In the genomic region with DNA sequence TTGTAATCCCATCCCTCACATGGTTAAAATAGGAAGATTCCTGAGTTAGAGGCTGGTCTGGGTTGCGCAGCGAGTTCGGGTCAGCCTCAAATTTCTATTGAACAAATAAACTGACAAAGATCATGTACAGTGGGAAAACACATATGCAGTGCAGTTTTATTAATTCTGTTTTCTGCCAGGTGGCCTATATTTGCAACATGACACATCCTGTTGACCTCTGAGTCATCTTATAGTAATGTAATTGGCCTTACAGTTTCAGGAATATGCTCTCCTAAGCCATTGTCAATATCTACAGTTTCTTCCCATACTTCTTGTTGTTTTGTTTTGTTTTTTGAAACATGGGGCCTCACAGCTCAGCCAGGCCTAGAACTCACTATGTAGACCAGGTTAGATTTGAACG, we compare ENCODE assay signal across 15 mouse cellular contexts. TPM values are rescaled to one million over a fixed set of nuclear protein-coding genes. Genes with fewer than 3 reads are reported as not detected.
A peak's percentile ranks its signal among the peaks of the same experiment; 100 is the strongest.
DNase-seq lines count a peak whose midpoint lies in the region; ATAC-seq and TF ChIP-seq lines count a peak whose summit lies in the region.
"Had no signal": no experiment of that assay in that cellular context is flagged by ENCODE, and none has a peak within 500 bp of the region (broad histone marks: within the 10 kb centered on the region; RNA-seq: fewer than 3 reads in every experiment).

No protein-coding gene starts in this region.

- peaks cover 4% of the 10 kb centered on the region for H3K4me1 ChIP-seq in heart, adult 2 months (ENCODE audit: control insufficient read depth, insufficient read depth, low read length)
- peaks cover 3% of the 10 kb centered on the region; the same call in 1 of the 2 replicates for H3K4me1 ChIP-seq in liver, adult 2 months (ENCODE audit: control insufficient read depth, insufficient read depth, low read length)
- peaks cover 6 to 32% of the 10 kb centered on the region in 2 experiments; a peak in 3 of 4 replicates for H3K4me1 ChIP-seq in CH12.LX (ENCODE audit: control insufficient read depth in 1 of 2, insufficient read depth in 2 of 2)
- H3K4me1 ChIP-seq in liver, embryonic 15.5 days (replicated peaks), result peaks cover 63% of the 10 kb centered on the region
- H3K4me1 ChIP-seq in thymus, adult 2 months (replicated peaks; ENCODE audit: control insufficient read depth, insufficient read depth, low read length), result peaks cover 10% of the 10 kb centered on the region

- no peak for TF ChIP-seq RAD21 in CH12.LX (IDR thresholded peaks at IDR 0.05; ENCODE audit: low read depth, low read length)

- H3K9ac ChIP-seq in heart, adult 2 months (ENCODE audit: low read depth, low read length), result no peak overlapping the region
- H3K9ac ChIP-seq in liver, adult 2 months (ENCODE audit: low read depth, low read length), result no peak overlapping the region
- no peak overlapping the region for H3K9ac ChIP-seq in CH12.LX (ENCODE audit: insufficient read depth, low read depth)
- H3K9ac ChIP-seq in liver, embryonic 15.5 days, result no peak overlapping the region
- H3K9ac ChIP-seq: embryonic facial prominence, embryonic 13.5 days; forebrain, embryonic 15.5 days had no signal

- dilution Hi-C loops in CH12.LX (cut with MboI; ENCODE audit: extremely low pct_ligation_motif_present, extremely low pct_unique_long_range_greater_than_20kb, low sequenced_read_pairs), result no loop called here

- DNase-seq in heart, adult 2 months, result no peak
- DNase-seq in heart, postnatal 4 days, result no peak
- DNase-seq in liver, adult 2 months (ENCODE audit: extremely low read depth, low read depth, low spot score), result no peak
- DNase-seq in liver (no peak), CH12.LX (ENCODE audit: extremely low read depth) (no peak)
- no peak for DNase-seq in thymus, adult 2 months
- no peak for DNase-seq in cerebellum, postnatal 36 days
- DNase-seq: cerebellum, postnatal 25 days; kidney, postnatal 10 days; left cerebral cortex, postnatal 4 days; lung, postnatal 4 days; thymus, postnatal 25 days had no signal

- H3K36me3 ChIP-seq in heart, adult 2 months (ENCODE audit: control insufficient read depth, insufficient read depth, low read length), result peaks cover 29% of the 10 kb centered on the region
- H3K36me3 ChIP-seq in liver, adult 2 months (ENCODE audit: control insufficient read depth, insufficient read depth, low read length), result peaks cover 8% of the 10 kb centered on the region
- H3K36me3 ChIP-seq in CH12.LX (replicated peaks in 1 of 2; ENCODE audit: control insufficient read depth in 1 of 2, insufficient read depth in 1 of 2, low read length in 1 of 2), result peaks cover 17 to 37% of the 10 kb centered on the region in 2 experiments
- peaks cover 22% of the 10 kb centered on the region for H3K36me3 ChIP-seq in liver, embryonic 15.5 days (replicated peaks)
- no peaks in the 10 kb centered on the region for H3K36me3 ChIP-seq in thymus, adult 2 months (ENCODE audit: control insufficient read depth, insufficient read depth, low read length)

- TF ChIP-seq EP300 in heart, adult 2 months (IDR thresholded peaks at IDR 0.05; ENCODE audit: insufficient read depth, low read depth, low read length), result no peak
- no peak for TF ChIP-seq EP300 in CH12.LX (IDR thresholded peaks at IDR 0.05; ENCODE audit: low read length)

- H3K4me3 ChIP-seq in heart, adult 2 months, result peak overlapping the region; percentile 20; the same call in 1 of the 2 replicates
- H3K4me3 ChIP-seq in liver, adult 2 months (ENCODE audit: insufficient read depth, low read depth, low read length), result peak overlapping the region; percentile 35
- no peak overlapping the region for H3K4me3 ChIP-seq in CH12.LX (replicated peaks in 1 of 3; ENCODE audit: low read depth in 2 of 3, low read length in 2 of 3, poor library complexity in 1 of 3)
- H3K4me3 ChIP-seq in liver, embryonic 15.5 days (replicated peaks), result peak overlapping the region; percentile 14; the same call in 1 of the 2 replicates
- H3K4me3 ChIP-seq in thymus, adult 2 months (ENCODE audit: control insufficient read depth, insufficient read depth, low read length), result no peak overlapping the region
- H3K4me3 ChIP-seq: embryonic facial prominence, embryonic 13.5 days; forebrain, embryonic 15.5 days had no signal

- H3K9me3 ChIP-seq in CH12.LX (replicated peaks; ENCODE audit: low read length), result peaks cover 10% of the 10 kb centered on the region
- no peaks in the 10 kb centered on the region for H3K9me3 ChIP-seq in liver, embryonic 15.5 days (replicated peaks)
- H3K9me3 ChIP-seq: embryonic facial prominence, embryonic 13.5 days; forebrain, embryonic 15.5 days had no signal

- peaks cover 5% of the 10 kb centered on the region for H3K79me2 ChIP-seq in heart, adult 2 months (replicated peaks; ENCODE audit: control insufficient read depth, insufficient read depth, low read length)
- no peaks in the 10 kb centered on the region for H3K79me2 ChIP-seq in liver, adult 2 months (ENCODE audit: control insufficient read depth, insufficient read depth, low read length)
- H3K79me2 ChIP-seq in CH12.LX (replicated peaks; ENCODE audit: control insufficient read depth, extremely low read depth, insufficient read depth, poor library complexity, severe bottlenecking), result peaks cover 27% of the 10 kb centered on the region

- in situ Hi-C loops in CH12.LX (cut with MboI; ENCODE audit: low pct_ligation_motif_present, low pct_unique_long_range_greater_than_20kb, low sequenced_read_pairs), result no loop called here

- WGBS in heart, adult 2 months, result 68% methylated on average over 4 of the region's 4 CpGs
- WGBS in liver, adult 2 months, result 82% methylated on average over 4 of the region's 4 CpGs
- 78% methylated on average over 4 of the region's 4 CpGs for WGBS in liver, embryonic 15.5 days (ENCODE audit: insufficient replicate concordance)
- WGBS in thymus, adult 2 months, result 96% methylated on average over 4 of the region's 4 CpGs

- no peak for TF ChIP-seq POLR2A in heart, adult 2 months (IDR thresholded peaks at IDR 0.05; ENCODE audit: insufficient read depth, low read depth, low read length)
- no peak for TF ChIP-seq POLR2A in liver, adult 2 months (IDR thresholded peaks at IDR 0.05; ENCODE audit: extremely low read depth, insufficient read depth, low read length)
- TF ChIP-seq POLR2A in CH12.LX (IDR thresholded peaks at IDR 0.05; ENCODE audit: low read depth, low read length), result no peak
- TF ChIP-seq POLR2A in thymus, adult 2 months (IDR thresholded peaks at IDR 0.05; ENCODE audit: control insufficient read depth, extremely low read depth, insufficient read depth, low read length, poor library complexity), result no peak

- H3K4me2 ChIP-seq in CH12.LX (ENCODE audit: insufficient read depth, low read depth, poor library complexity, severe bottlenecking), result peak overlapping the region; percentile 16
- H3K4me2 ChIP-seq in liver, embryonic 15.5 days, result peak overlapping the region; percentile 90; the same call in 1 of the 2 replicates
- H3K4me2 ChIP-seq: forebrain, embryonic 15.5 days had no signal

- no peak for ATAC-seq in liver, embryonic 15.5 days (ENCODE audit: insufficient read depth)
- ATAC-seq: forebrain, embryonic 15.5 days had no signal

- TF ChIP-seq CTCF in heart, adult 2 months (IDR thresholded peaks at IDR 0.05), result no peak
- TF ChIP-seq CTCF in liver, adult 2 months (IDR thresholded peaks at IDR 0.05; ENCODE audit: low read depth, low read length), result no peak
- TF ChIP-seq CTCF in CH12.LX (conservative IDR thresholded peaks at IDR 0.05 in 1 of 2, IDR thresholded peaks at IDR 0.05 in 1 of 2; ENCODE audit: low read depth in 2 of 2, low read length in 2 of 2), result no peak
- no peak for TF ChIP-seq CTCF in thymus, adult 2 months (IDR thresholded peaks at IDR 0.05; ENCODE audit: borderline replicate concordance, control insufficient read depth, extremely low read depth, insufficient read depth, low read length, poor library complexity)

- H3K27me3 ChIP-seq in heart, adult 2 months (ENCODE audit: control insufficient read depth, insufficient read depth, low read length), result no peaks in the 10 kb centered on the region
- H3K27me3 ChIP-seq in liver, adult 2 months (ENCODE audit: control insufficient read depth, insufficient read depth, low read length), result no peaks in the 10 kb centered on the region
- no peaks in the 10 kb centered on the region for H3K27me3 ChIP-seq in CH12.LX (replicated peaks)
- peaks cover 14% of the 10 kb centered on the region for H3K27me3 ChIP-seq in liver, embryonic 15.5 days
- H3K27me3 ChIP-seq in thymus, adult 2 months (ENCODE audit: control insufficient read depth, insufficient read depth, low read length), result no peaks in the 10 kb centered on the region
- H3K27me3 ChIP-seq: embryonic facial prominence, embryonic 13.5 days; forebrain, embryonic 15.5 days had no signal

- intact Hi-C loops in heart, adult 2 months (cut with DNase I), result no loop called here

- H3K27ac ChIP-seq in heart, adult 2 months, result no peak overlapping the region; the same call in 1 of the 2 replicates
- no peak overlapping the region for H3K27ac ChIP-seq in liver, adult 2 months (replicated peaks; ENCODE audit: insufficient read depth, low read depth, low read length)
- H3K27ac ChIP-seq in CH12.LX (ENCODE audit: insufficient read depth, low read depth), result no peak overlapping the region
- H3K27ac ChIP-seq in liver, embryonic 15.5 days (replicated peaks), result no peak overlapping the region
- H3K27ac ChIP-seq in thymus, adult 2 months (ENCODE audit: control insufficient read depth, insufficient read depth, low read length), result no peak overlapping the region
- H3K27ac ChIP-seq: embryonic facial prominence, embryonic 13.5 days; forebrain, embryonic 15.5 days had no signal

TF ChIP-seq in CH12.LX, 34 proteins besides CTCF, POLR2A, EP300 and RAD21:
- TF ChIP-seq ZC3H11A (IDR thresholded peaks at IDR 0.05; ENCODE audit: low read depth, low read length) (no peak), MEF2A (IDR thresholded peaks at IDR 0.05; ENCODE audit: borderline replicate concordance, low read depth, low read length) (no peak), POLR2AphosphoS2 (IDR thresholded peaks at IDR 0.05; ENCODE audit: low read depth, low read length) (no peak), TBP (conservative IDR thresholded peaks at IDR 0.05; ENCODE audit: low read depth, low read length) (no peak)

RNA-seq across cellular contexts. Expression of a gene that starts 3.1 kb away (rescaled TPM):
- total RNA-seq in heart, adult 2 months (2021), result 10 to 100 TPM; 51.5 to 51.6 TPM
- 70.0 and 106 TPM in 2 replicates for polyA plus RNA-seq in heart, adult 2 months (2012; rRNA removed)
- 10 to 100 TPM; 72.2 to 78.2 TPM for total RNA-seq in heart, postnatal 4 days (2021)
- 18.6 and 24.3 TPM in 2 replicates for total RNA-seq in liver, adult 2 months (2014; rRNA removed)
- 13.4 and 15.0 TPM in 2 replicates for polyA plus RNA-seq in liver, adult 2 months (2012; rRNA removed)
- total RNA-seq in CH12.LX (2012; rRNA removed) (50.1 and 50.2 TPM in 2 replicates), CH12.LX (2014; rRNA removed) (85.3 and 90.9 TPM in 2 replicates)
- polyA plus RNA-seq in CH12.LX (2012; ENCODE audit: insufficient read length, low read depth), result 67.6 and 68.6 TPM in 2 replicates
- polyA plus RNA-seq in liver, embryonic 15.5 days (2015; fragmentation: Nextera tagmentation; extraction: Ambion mirVana), result 42.1 and 45.6 TPM in 2 replicates
- polyA plus RNA-seq in thymus, adult 2 months (2012; rRNA removed), result 10.4 and 13.5 TPM in 2 replicates

Comparison
In these comparisons a context has a peak if more than half of its experiments do, and no peak if none do; other contexts are left out.
1. H3K4me3 ChIP-seq: peak in heart, adult 2 months (single experiment), liver, adult 2 months (single experiment) and liver, embryonic 15.5 days (single experiment); none in CH12.LX (0 of 3) and thymus, adult 2 months (single experiment).